ENCODE assay signal across 32 mouse cellular contexts in genomic region chr3:115953088-115953487, GRCm38 (mm10). TPM values are rescaled to one million over a fixed set of nuclear protein-coding genes. Genes with fewer than 3 reads are reported as not detected.
DNase-seq lines count a peak whose midpoint lies in the region; ATAC-seq and TF ChIP-seq lines count a peak whose summit lies in the region.
"Had no signal": no experiment of that assay in that cellular context is flagged by ENCODE, and none has a peak within 500 bp of the region (broad histone marks: within the 10 kb centered on the region; RNA-seq: fewer than 3 reads in every experiment).

No protein-coding gene starts in this region.

- dilution Hi-C loops in CH12.LX (cut with MboI; ENCODE audit: extremely low pct_ligation_motif_present, extremely low pct_unique_long_range_greater_than_20kb, low sequenced_read_pairs) = no loop called here

- no peaks in the 10 kb centered on the region for H3K79me2 ChIP-seq in CH12.LX (replicated peaks; ENCODE audit: control insufficient read depth, extremely low read depth, insufficient read depth, poor library complexity, severe bottlenecking)

- H3K4me2 ChIP-seq in forebrain, embryonic 12.5 days = no peak overlapping the region
- no peak overlapping the region for H3K4me2 ChIP-seq in forebrain, embryonic 14.5 days (ENCODE audit: low read length)
- H3K4me2 ChIP-seq in heart, postnatal 0 days (ENCODE audit: low read depth, low read length) = no peak overlapping the region
- peak overlapping the region; percentile 37 for H3K4me2 ChIP-seq in CH12.LX (ENCODE audit: insufficient read depth, low read depth, poor library complexity, severe bottlenecking)
- H3K4me2 ChIP-seq in limb, embryonic 13.5 days (replicated peaks) = no peak overlapping the region
- H3K4me2 ChIP-seq: embryonic facial prominence, embryonic 12.5 days; forebrain, embryonic 13.5 days; heart, embryonic 11.5 days; hindbrain, embryonic 15.5 days; limb, embryonic 15.5 days; liver, embryonic 13.5 days; midbrain, embryonic 13.5 days had no signal

- no peak for TF ChIP-seq RAD21 in CH12.LX (IDR thresholded peaks at IDR 0.05; ENCODE audit: low read depth, low read length)

- no peaks in the 10 kb centered on the region for H3K27me3 ChIP-seq in forebrain, embryonic 12.5 days
- no peaks in the 10 kb centered on the region for H3K27me3 ChIP-seq in forebrain, embryonic 14.5 days (replicated peaks; ENCODE audit: control insufficient read depth, insufficient read depth, low read length)
- no peaks in the 10 kb centered on the region for H3K27me3 ChIP-seq in heart, postnatal 0 days (ENCODE audit: control insufficient read depth, insufficient read depth, low read length)
- H3K27me3 ChIP-seq in CH12.LX (replicated peaks) = no peaks in the 10 kb centered on the region
- no peaks in the 10 kb centered on the region for H3K27me3 ChIP-seq in limb, embryonic 13.5 days
- H3K27me3 ChIP-seq: embryonic facial prominence, embryonic 12.5 days; forebrain, embryonic 13.5 days; hindbrain, embryonic 15.5 days; limb, embryonic 15.5 days; liver, embryonic 13.5 days; megakaryocyte, embryonic 14.5 days; midbrain, embryonic 13.5 days had no signal

- H3K27ac ChIP-seq in forebrain, embryonic 12.5 days = 0 out of 2 replicates have a peak overlapping the region, but pooled peaks have one; percentile 46
- no peak overlapping the region for H3K27ac ChIP-seq in forebrain, embryonic 14.5 days (ENCODE audit: low read depth, low read length)
- H3K27ac ChIP-seq in heart, postnatal 0 days (ENCODE audit: low read depth) = peak overlapping the region; percentile 62; the same call in 1 of the 2 replicates
- H3K27ac ChIP-seq in CH12.LX (ENCODE audit: insufficient read depth, low read depth) = peak overlapping the region; percentile 24; the same call in 1 of the 2 replicates
- H3K27ac ChIP-seq in limb, embryonic 13.5 days = peak overlapping the region; percentile 28; the same call in 1 of the 2 replicates
- H3K27ac ChIP-seq: embryonic facial prominence, embryonic 12.5 days; forebrain, embryonic 13.5 days; hindbrain, embryonic 10.5 days; hindbrain, embryonic 15.5 days; layer of hippocampus, adult 2 months; left cerebral cortex, adult 2 months; limb, embryonic 15.5 days; liver, embryonic 13.5 days; midbrain, embryonic 13.5 days; stomach, postnatal 0 days had no signal

- WGBS in forebrain, embryonic 12.5 days = 68% methylated on average over 3 of the region's 3 CpGs
- WGBS in forebrain, embryonic 14.5 days = 73% methylated on average over 3 of the region's 3 CpGs
- 51% methylated on average over 3 of the region's 3 CpGs for WGBS in heart, postnatal 0 days
- WGBS in limb, embryonic 13.5 days = 73% methylated on average over 3 of the region's 3 CpGs

- no peak for TF ChIP-seq EP300 in heart, postnatal 0 days (IDR thresholded peaks at IDR 0.05; ENCODE audit: low read depth)
- TF ChIP-seq EP300 in CH12.LX (IDR thresholded peaks at IDR 0.05; ENCODE audit: low read length) = peak; percentile 80

- in situ Hi-C loops in CH12.LX (cut with MboI; ENCODE audit: low pct_ligation_motif_present, low pct_unique_long_range_greater_than_20kb, low sequenced_read_pairs) = no loop called here

- ATAC-seq in forebrain, embryonic 12.5 days (ENCODE audit: low FRiP score) = no peak
- ATAC-seq in forebrain, embryonic 14.5 days = no peak
- ATAC-seq in heart, postnatal 0 days (ENCODE audit: insufficient read depth, low read depth) = no peak
- no peak for ATAC-seq in limb, embryonic 13.5 days (ENCODE audit: low FRiP score, low read depth)
- ATAC-seq: forebrain, embryonic 13.5 days; lung, postnatal 0 days; midbrain, embryonic 13.5 days had no signal

- H3K36me3 ChIP-seq in forebrain, embryonic 12.5 days (replicated peaks) = peaks cover 48% of the 10 kb centered on the region
- H3K36me3 ChIP-seq in forebrain, embryonic 14.5 days (ENCODE audit: control insufficient read depth, insufficient read depth, low read length) = peaks cover 50% of the 10 kb centered on the region
- H3K36me3 ChIP-seq in heart, postnatal 0 days (replicated peaks; ENCODE audit: control insufficient read depth, insufficient read depth, low read length) = peaks cover 39% of the 10 kb centered on the region
- H3K36me3 ChIP-seq in CH12.LX (replicated peaks in 1 of 2; ENCODE audit: control insufficient read depth in 1 of 2, insufficient read depth in 1 of 2, low read length in 1 of 2) = peaks cover 43 to 92% of the 10 kb centered on the region in 2 experiments
- peaks cover 73% of the 10 kb centered on the region for H3K36me3 ChIP-seq in limb, embryonic 13.5 days

- no peaks in the 10 kb centered on the region for H3K9me3 ChIP-seq in forebrain, embryonic 12.5 days
- no peaks in the 10 kb centered on the region for H3K9me3 ChIP-seq in forebrain, embryonic 14.5 days (replicated peaks; ENCODE audit: control insufficient read depth, low read length)
- no peaks in the 10 kb centered on the region for H3K9me3 ChIP-seq in heart, postnatal 0 days (replicated peaks; ENCODE audit: control insufficient read depth, low read length)
- no peaks in the 10 kb centered on the region for H3K9me3 ChIP-seq in CH12.LX (replicated peaks; ENCODE audit: low read length)
- no peaks in the 10 kb centered on the region for H3K9me3 ChIP-seq in limb, embryonic 13.5 days
- H3K9me3 ChIP-seq: embryonic facial prominence, embryonic 12.5 days; forebrain, embryonic 13.5 days; hindbrain, embryonic 10.5 days; hindbrain, embryonic 15.5 days; limb, embryonic 15.5 days; liver, embryonic 13.5 days; megakaryocyte, embryonic 14.5 days; midbrain, embryonic 13.5 days had no signal

- no peak overlapping the region for H3K9ac ChIP-seq in forebrain, embryonic 12.5 days
- no peak overlapping the region for H3K9ac ChIP-seq in forebrain, embryonic 14.5 days (ENCODE audit: low read length)
- H3K9ac ChIP-seq in heart, postnatal 0 days (replicated peaks; ENCODE audit: low read depth, low read length) = no peak overlapping the region
- H3K9ac ChIP-seq in CH12.LX (ENCODE audit: insufficient read depth, low read depth) = no peak overlapping the region
- no peak overlapping the region for H3K9ac ChIP-seq in limb, embryonic 13.5 days
- H3K9ac ChIP-seq: embryonic facial prominence, embryonic 12.5 days; forebrain, embryonic 13.5 days; hindbrain, embryonic 15.5 days; limb, embryonic 15.5 days; liver, embryonic 13.5 days; midbrain, embryonic 13.5 days had no signal

- no peaks in the 10 kb centered on the region for H3K4me1 ChIP-seq in forebrain, embryonic 12.5 days
- H3K4me1 ChIP-seq in forebrain, embryonic 14.5 days (ENCODE audit: control insufficient read depth, insufficient read depth, low read length) = no peaks in the 10 kb centered on the region
- no peaks in the 10 kb centered on the region for H3K4me1 ChIP-seq in heart, postnatal 0 days (ENCODE audit: control insufficient read depth, insufficient read depth)
- peaks cover 11 to 26% of the 10 kb centered on the region in 2 experiments for H3K4me1 ChIP-seq in CH12.LX (ENCODE audit: control insufficient read depth in 1 of 2, insufficient read depth in 2 of 2)
- no peaks in the 10 kb centered on the region for H3K4me1 ChIP-seq in limb, embryonic 13.5 days
- H3K4me1 ChIP-seq: embryonic facial prominence, embryonic 12.5 days; hindbrain, embryonic 10.5 days; hindbrain, embryonic 15.5 days; limb, embryonic 15.5 days had no signal

- no peak for TF ChIP-seq POLR2A in CH12.LX (IDR thresholded peaks at IDR 0.05; ENCODE audit: low read depth, low read length)

- DNase-seq in forebrain, embryonic 14.5 days (ENCODE audit: low spot score) = no peak
- DNase-seq in heart, postnatal 0 days (ENCODE audit: low spot score) = no peak
- DNase-seq in heart, adult 18-20 months = no peak
- peak; percentile 66 for DNase-seq in CH12.LX (ENCODE audit: extremely low read depth)
- no peak for DNase-seq in cerebellum, adult 11-12 months
- DNase-seq: adrenal gland, postnatal 25 days; cerebellum, adult 8-10 months; cerebellum, postnatal 25 days; gastrocnemius, postnatal 10 days; heart, postnatal 10 days; kidney, adult 2 months; kidney, postnatal 36 days; liver, embryonic 13.5 days; lung, adult 18-20 months; lung, postnatal 4 days; right cerebral cortex, adult 18-20 months; thymus, adult 18-20 months; thymus, postnatal 25 days had no signal

- H3K4me3 ChIP-seq in forebrain, embryonic 12.5 days (replicated peaks) = no peak overlapping the region
- H3K4me3 ChIP-seq in forebrain, embryonic 14.5 days (ENCODE audit: low read depth, low read length) = no peak overlapping the region
- H3K4me3 ChIP-seq in heart, postnatal 0 days (ENCODE audit: low read depth, low read length) = no peak overlapping the region
- H3K4me3 ChIP-seq in CH12.LX (replicated peaks in 1 of 3; ENCODE audit: low read depth in 2 of 3, low read length in 2 of 3, poor library complexity in 1 of 3) = no peak overlapping the region
- no peak overlapping the region for H3K4me3 ChIP-seq in limb, embryonic 13.5 days
- H3K4me3 ChIP-seq: embryonic facial prominence, embryonic 12.5 days; forebrain, embryonic 13.5 days; hindbrain, embryonic 10.5 days; hindbrain, embryonic 15.5 days; layer of hippocampus, adult 2 months; left cerebral cortex, adult 2 months; limb, embryonic 15.5 days; liver, embryonic 13.5 days; megakaryocyte, embryonic 14.5 days; midbrain, embryonic 13.5 days had no signal

- TF ChIP-seq CTCF in heart, postnatal 0 days (IDR thresholded peaks at IDR 0.05; ENCODE audit: low read depth) = no peak
- TF ChIP-seq CTCF in CH12.LX (conservative IDR thresholded peaks at IDR 0.05 in 1 of 2, IDR thresholded peaks at IDR 0.05 in 1 of 2; ENCODE audit: low read depth in 2 of 2, low read length in 2 of 2) = no peak

RNA-seq across cellular contexts. Expression of gene Slc30a7, which starts 54.1 kb away (rescaled TPM):
- 20.3 and 24.2 TPM in 2 replicates for polyA plus RNA-seq in forebrain, embryonic 12.5 days (2016; fragmentation: Nextera tagmentation; extraction: Ambion mirVana)
- polyA plus RNA-seq in forebrain, embryonic 14.5 days (2014; fragmentation: Nextera tagmentation; extraction: Ambion mirVana) = 22.2 and 23.1 TPM in 2 replicates
- 42.2 and 50.4 TPM in 2 replicates for total RNA-seq in heart, postnatal 0 days (2014; rRNA removed; ENCODE audit: low replicate concordance)
- 8.4 and 9.7 TPM in 2 replicates for polyA plus RNA-seq in heart, postnatal 0 days (2015; fragmentation: Nextera tagmentation; extraction: Ambion mirVana)
- 10 to 100 TPM; 10.2 to 11.4 TPM for total RNA-seq in heart, adult 18-20 months (2021)
- total RNA-seq in CH12.LX (2012; rRNA removed) (15.0 and 18.8 TPM in 2 replicates), CH12.LX (2014; rRNA removed) (20.8 and 25.3 TPM in 2 replicates)
- polyA plus RNA-seq in CH12.LX (2012; ENCODE audit: insufficient read length, low read depth) = 32.8 and 38.9 TPM in 2 replicates
- polyA plus RNA-seq in limb, embryonic 13.5 days (2015; fragmentation: Nextera tagmentation; extraction: Ambion mirVana) = 32.1 and 32.9 TPM in 2 replicates

RNA-seq across cellular contexts. Expression of gene Extl2, which starts 54.2 kb away (rescaled TPM):
- polyA plus RNA-seq in forebrain, embryonic 12.5 days (2016; fragmentation: Nextera tagmentation; extraction: Ambion mirVana) = 22.0 and 22.4 TPM in 2 replicates
- 29.9 and 31.4 TPM in 2 replicates for polyA plus RNA-seq in forebrain, embryonic 14.5 days (2014; fragmentation: Nextera tagmentation; extraction: Ambion mirVana)
- 15.0 and 38.2 TPM in 2 replicates for total RNA-seq in heart, postnatal 0 days (2014; rRNA removed; ENCODE audit: low replicate concordance)
- 21.0 and 21.8 TPM in 2 replicates for polyA plus RNA-seq in heart, postnatal 0 days (2015; fragmentation: Nextera tagmentation; extraction: Ambion mirVana)
- 10 to 100 TPM; 14.0 to 17.4 TPM for total RNA-seq in heart, adult 18-20 months (2021)
- 7.2 and 8.1 TPM in 2 replicates for total RNA-seq in CH12.LX (2012; rRNA removed)
- 11.2 and 11.9 TPM in 2 replicates for total RNA-seq in CH12.LX (2014; rRNA removed)
- polyA plus RNA-seq in CH12.LX (2012; ENCODE audit: insufficient read length, low read depth) = 7.8 and 12.0 TPM in 2 replicates
- polyA plus RNA-seq in limb, embryonic 13.5 days (2015; fragmentation: Nextera tagmentation; extraction: Ambion mirVana) = 20.1 and 21.1 TPM in 2 replicates
